Mouse (Mus musculus): ENCODE measurements around the gene Serpinb7. TPM values are rescaled to one million over a fixed set of nuclear protein-coding genes. Genes with fewer than 3 reads are reported as not detected.
A peak's percentile ranks its signal among the peaks of the same experiment; 100 is the strongest.

The Serpinb7 gene
- polyA plus RNA-seq, 1 experiment from 2014 or later: 32.8 TPM

DNA sequence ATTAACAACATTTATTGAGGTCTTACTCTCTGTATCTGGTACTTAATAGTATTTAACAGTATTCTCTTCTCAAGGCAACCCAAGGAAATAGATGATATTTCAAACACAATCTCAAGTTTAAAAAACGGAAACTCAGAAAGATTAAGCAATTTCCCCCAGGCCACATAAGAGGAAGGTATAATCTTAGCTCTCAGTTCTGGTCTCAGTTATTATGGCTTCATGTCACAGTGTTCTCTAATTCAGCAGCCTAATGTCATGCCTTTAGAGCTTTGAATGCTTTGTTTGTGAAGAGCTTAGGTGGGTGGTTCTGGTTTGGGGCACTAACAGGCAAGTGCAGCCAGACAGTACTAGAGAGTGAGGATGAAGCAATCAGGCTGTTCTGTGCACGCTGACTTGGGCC, 9.7 kb upstream of the Serpinb7 start:
- Histone ChIP-seq H3K9me3 (replicated peaks) (no peaks in the 10 kb centered on the region), H3K4me3 (replicated peaks) (no peak overlapping the region), H3K4me1 (no peaks in the 10 kb centered on the region), H3K36me3 (no peaks in the 10 kb centered on the region), H3K27ac (replicated peaks) (no peak overlapping the region), H3K9ac (no peak overlapping the region), H3K27me3 (no peaks in the 10 kb centered on the region), H3K4me2 (replicated peaks) (no peak overlapping the region)
- WGBS: 50% methylated on average over 2 of the region's 2 CpGs
- ATAC-seq (ENCODE audit: insufficient number of reproducible peaks, low FRiP score, low TSS enrichment, low read depth): peak; percentile 24; the same call in 1 of the 2 replicates

GRCm38 (mm10) chr1:107397481-107397880, 2.0 kb upstream of the Serpinb7 start:
- no peak overlapping the region for H3K27ac ChIP-seq (replicated peaks)
- no peak overlapping the region for H3K9ac ChIP-seq
- no peak overlapping the region for H3K4me3 ChIP-seq (replicated peaks)
- no peaks in the 10 kb centered on the region for H3K27me3 ChIP-seq
- H3K36me3 ChIP-seq: no peaks in the 10 kb centered on the region
- H3K4me1 ChIP-seq: no peaks in the 10 kb centered on the region
- ATAC-seq (ENCODE audit: insufficient number of reproducible peaks, low FRiP score, low TSS enrichment, low read depth): no peak
- H3K9me3 ChIP-seq (replicated peaks): no peaks in the 10 kb centered on the region
- 67% methylated on average over 1 of the region's 1 CpGs for WGBS
- no peak overlapping the region for H3K4me2 ChIP-seq (replicated peaks)

GRCm38 (mm10) chr1:107402082-107402481, 2.6 kb downstream of the Serpinb7 start:
- H3K4me3 ChIP-seq (replicated peaks): no peak overlapping the region
- H3K36me3 ChIP-seq: no peaks in the 10 kb centered on the region
- H3K9me3 ChIP-seq (replicated peaks): no peaks in the 10 kb centered on the region
- no peak overlapping the region for H3K9ac ChIP-seq
- H3K27me3 ChIP-seq: no peaks in the 10 kb centered on the region
- ATAC-seq (ENCODE audit: insufficient number of reproducible peaks, low FRiP score, low TSS enrichment, low read depth): no peak
- no peak overlapping the region for H3K27ac ChIP-seq (replicated peaks)
- no peaks in the 10 kb centered on the region for H3K4me1 ChIP-seq
- no peak overlapping the region for H3K4me2 ChIP-seq (replicated peaks)
- WGBS: 60% methylated on average over 4 of the region's 4 CpGs

DNA sequence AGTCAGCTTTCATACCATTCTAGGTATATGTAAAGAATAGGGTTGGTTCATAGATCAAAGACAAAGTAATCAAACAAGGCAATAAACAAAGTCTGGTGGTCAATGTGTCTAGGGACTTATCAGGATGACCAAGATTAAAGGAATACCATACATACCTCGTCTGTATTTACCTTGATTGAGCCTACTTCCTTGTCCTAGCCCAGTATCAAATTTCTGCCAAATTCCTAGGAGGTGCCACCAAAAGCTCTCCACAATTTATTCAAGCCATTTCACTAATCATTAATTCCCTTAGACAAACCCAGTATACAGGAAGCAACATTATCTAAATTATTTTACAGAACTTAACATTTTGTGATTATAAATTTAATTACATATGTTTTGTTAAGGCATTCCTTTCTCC, 15.2 kb downstream of the Serpinb7 start:
- no peak overlapping the region for H3K4me3 ChIP-seq (replicated peaks)
- no peaks in the 10 kb centered on the region for H3K27me3 ChIP-seq
- 21% methylated on average over 1 of the region's 1 CpGs for WGBS
- no peaks in the 10 kb centered on the region for H3K9me3 ChIP-seq (replicated peaks)
- H3K36me3 ChIP-seq: no peaks in the 10 kb centered on the region
- H3K27ac ChIP-seq (replicated peaks): no peak overlapping the region
- no peak overlapping the region for H3K9ac ChIP-seq
- no peaks in the 10 kb centered on the region for H3K4me1 ChIP-seq
- ATAC-seq (ENCODE audit: insufficient number of reproducible peaks, low FRiP score, low TSS enrichment, low read depth): no peak
- H3K4me2 ChIP-seq (replicated peaks): no peak overlapping the region

GRCm38 (mm10) chr1:107422487-107422886, 23.0 kb downstream of the Serpinb7 start:
- 69% methylated on average over 4 of the region's 4 CpGs for WGBS
- H3K4me1 ChIP-seq: no peaks in the 10 kb centered on the region
- H3K4me2 ChIP-seq (replicated peaks): no peak overlapping the region
- no peak overlapping the region for H3K9ac ChIP-seq
- no peak overlapping the region for H3K27ac ChIP-seq (replicated peaks)
- H3K36me3 ChIP-seq: no peaks in the 10 kb centered on the region
- H3K27me3 ChIP-seq: no peaks in the 10 kb centered on the region
- no peak overlapping the region for H3K4me3 ChIP-seq (replicated peaks)
- no peak for ATAC-seq (ENCODE audit: insufficient number of reproducible peaks, low FRiP score, low TSS enrichment, low read depth)
- no peaks in the 10 kb centered on the region for H3K9me3 ChIP-seq (replicated peaks)

DNA sequence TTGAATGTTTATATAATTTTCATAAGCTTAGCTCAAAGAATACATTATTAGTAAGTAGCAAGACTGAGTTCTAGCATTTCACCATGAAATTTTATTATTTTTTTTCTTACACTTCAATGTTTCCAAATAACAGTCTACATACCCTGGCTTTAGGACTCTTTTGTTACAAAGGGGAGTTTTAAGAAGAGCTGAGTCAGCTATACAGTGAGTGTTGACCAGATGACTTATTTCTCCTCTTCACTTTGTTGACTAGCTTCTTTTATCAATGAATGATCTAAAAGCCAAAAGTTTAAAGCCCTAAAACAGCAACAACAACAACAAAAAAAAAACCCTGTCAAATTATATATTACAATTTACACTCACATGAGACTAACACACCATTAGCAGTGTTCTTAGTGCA, 31.8 kb downstream of the Serpinb7 start:
- H3K27me3 ChIP-seq: no peaks in the 10 kb centered on the region
- no peaks in the 10 kb centered on the region for H3K36me3 ChIP-seq
- no peak overlapping the region for H3K27ac ChIP-seq (replicated peaks)
- H3K9me3 ChIP-seq (replicated peaks): no peaks in the 10 kb centered on the region
- H3K4me2 ChIP-seq (replicated peaks): no peak overlapping the region
- no peak for ATAC-seq (ENCODE audit: insufficient number of reproducible peaks, low FRiP score, low TSS enrichment, low read depth)
- no peak overlapping the region for H3K4me3 ChIP-seq (replicated peaks)
- H3K4me1 ChIP-seq: no peaks in the 10 kb centered on the region
- no peak overlapping the region for H3K9ac ChIP-seq

GRCm38 (mm10) chr1:107435528-107435927, 36.1 kb downstream of the Serpinb7 start:
- 76% methylated on average over 2 of the region's 2 CpGs for WGBS
- no peak overlapping the region for H3K4me2 ChIP-seq (replicated peaks)
- no peak for ATAC-seq (ENCODE audit: insufficient number of reproducible peaks, low FRiP score, low TSS enrichment, low read depth)
- H3K4me3 ChIP-seq (replicated peaks): no peak overlapping the region
- no peaks in the 10 kb centered on the region for H3K9me3 ChIP-seq (replicated peaks)
- no peak overlapping the region for H3K9ac ChIP-seq
- H3K27ac ChIP-seq (replicated peaks): no peak overlapping the region
- no peaks in the 10 kb centered on the region for H3K27me3 ChIP-seq
- no peaks in the 10 kb centered on the region for H3K4me1 ChIP-seq
- no peaks in the 10 kb centered on the region for H3K36me3 ChIP-seq

- no peak overlapping the region for H3K4me3 ChIP-seq (replicated peaks)
- H3K27me3 ChIP-seq: no peaks in the 10 kb centered on the region
- no peaks in the 10 kb centered on the region for H3K36me3 ChIP-seq
- no peak overlapping the region for H3K27ac ChIP-seq (replicated peaks)
- 82% methylated on average over 3 of the region's 3 CpGs for WGBS
- no peak overlapping the region for H3K4me2 ChIP-seq (replicated peaks)
- H3K4me1 ChIP-seq: no peaks in the 10 kb centered on the region
- H3K9ac ChIP-seq: no peak overlapping the region
- no peak for ATAC-seq (ENCODE audit: insufficient number of reproducible peaks, low FRiP score, low TSS enrichment, low read depth)
- no peaks in the 10 kb centered on the region for H3K9me3 ChIP-seq (replicated peaks)
Measured at GRCm38 (mm10) chr1:107439462-107439861, 40.0 kb downstream of the Serpinb7 start.

DNA sequence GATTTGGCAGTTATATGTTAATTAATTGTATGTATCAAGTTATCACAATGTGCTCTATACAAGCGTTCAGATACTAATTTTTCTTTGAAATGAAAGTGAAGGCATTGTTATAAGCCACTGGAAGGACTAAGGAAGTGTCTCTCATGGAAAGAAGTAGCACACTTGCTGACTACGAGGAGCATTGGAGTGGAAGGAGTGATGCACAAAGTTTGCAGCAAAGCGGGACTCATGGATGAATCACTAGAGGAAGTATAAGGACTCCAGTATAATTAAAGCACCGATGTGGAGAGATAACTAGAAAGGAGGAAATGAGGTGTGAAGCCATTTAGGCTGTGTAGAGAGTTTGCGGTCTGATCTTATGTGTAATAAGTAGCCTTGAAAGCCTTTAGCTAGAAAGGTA, 45.9 kb downstream of the Serpinb7 start:
- H3K9ac ChIP-seq: no peak overlapping the region
- WGBS: 84% methylated on average over 5 of the region's 5 CpGs
- H3K27ac ChIP-seq (replicated peaks): no peak overlapping the region
- no peaks in the 10 kb centered on the region for H3K4me1 ChIP-seq
- H3K4me2 ChIP-seq (replicated peaks): no peak overlapping the region
- H3K36me3 ChIP-seq: no peaks in the 10 kb centered on the region
- no peaks in the 10 kb centered on the region for H3K27me3 ChIP-seq
- H3K9me3 ChIP-seq (replicated peaks): no peaks in the 10 kb centered on the region
- no peak for ATAC-seq (ENCODE audit: insufficient number of reproducible peaks, low FRiP score, low TSS enrichment, low read depth)
- H3K4me3 ChIP-seq (replicated peaks): no peak overlapping the region

DNA sequence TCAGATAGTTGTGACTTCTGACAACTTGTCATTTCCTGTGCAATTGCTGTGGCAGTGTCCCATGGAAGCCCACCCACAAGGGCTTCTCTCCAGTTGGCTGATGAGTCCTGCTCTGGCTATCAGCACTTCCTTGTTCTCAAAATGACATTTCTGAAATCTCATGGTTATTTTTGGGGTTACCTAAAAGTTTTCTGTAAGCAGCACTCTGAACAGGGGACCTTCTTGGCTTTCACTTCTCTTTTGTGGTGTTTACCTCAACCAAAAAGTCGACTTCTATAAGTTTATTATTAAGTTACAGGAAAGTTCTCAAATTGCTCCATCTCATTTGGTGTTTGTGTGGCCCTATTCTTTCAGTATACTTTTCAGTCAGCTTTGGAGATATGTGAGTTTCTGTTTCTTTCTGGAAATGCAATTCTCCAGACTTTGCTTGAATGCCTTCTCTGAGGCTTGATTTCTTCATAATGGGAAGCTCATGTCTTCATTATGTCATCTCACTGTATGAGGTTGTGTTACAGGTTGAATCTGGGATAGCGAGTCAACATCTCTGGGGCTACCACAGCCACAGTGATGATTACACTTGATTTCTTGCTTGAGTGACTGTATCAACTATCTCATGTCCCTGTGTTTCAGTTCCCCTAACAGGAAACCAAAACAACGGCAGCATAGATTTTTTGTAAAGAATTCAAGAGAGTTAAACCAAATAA, 47.9 kb downstream of the Serpinb7 start:
- no peak overlapping the region for H3K27ac ChIP-seq (replicated peaks)
- no peak overlapping the region for H3K9ac ChIP-seq
- ATAC-seq (ENCODE audit: insufficient number of reproducible peaks, low FRiP score, low TSS enrichment, low read depth): no peak
- H3K27me3 ChIP-seq: no peaks in the 10 kb centered on the region
- WGBS: 59% methylated on average over 3 of the region's 3 CpGs
- no peaks in the 10 kb centered on the region for H3K36me3 ChIP-seq
- no peak overlapping the region for H3K4me3 ChIP-seq (replicated peaks)
- H3K4me2 ChIP-seq (replicated peaks): no peak overlapping the region
- no peaks in the 10 kb centered on the region for H3K4me1 ChIP-seq
- H3K9me3 ChIP-seq (replicated peaks): no peaks in the 10 kb centered on the region

GRCm38 (mm10) chr1:107479909-107480308, 80.5 kb downstream of the Serpinb7 start:
- Histone ChIP-seq H3K4me1 (no peaks in the 10 kb centered on the region), H3K9me3 (replicated peaks) (no peaks in the 10 kb centered on the region), H3K4me2 (replicated peaks) (no peak overlapping the region), H3K4me3 (replicated peaks) (no peak overlapping the region), H3K36me3 (no peaks in the 10 kb centered on the region), H3K9ac (no peak overlapping the region), H3K27ac (replicated peaks) (no peak overlapping the region), H3K27me3 (no peaks in the 10 kb centered on the region)
- no peak for ATAC-seq (ENCODE audit: insufficient number of reproducible peaks, low FRiP score, low TSS enrichment, low read depth)

GRCm38 (mm10) chr1:107481452-107481851, 82.0 kb downstream of the Serpinb7 start:
- Histone ChIP-seq H3K9me3 (replicated peaks) (no peaks in the 10 kb centered on the region), H3K36me3 (no peaks in the 10 kb centered on the region), H3K4me1 (no peaks in the 10 kb centered on the region), H3K4me2 (replicated peaks) (no peak overlapping the region), H3K4me3 (replicated peaks) (no peak overlapping the region), H3K27ac (replicated peaks) (no peak overlapping the region), H3K27me3 (no peaks in the 10 kb centered on the region), H3K9ac (no peak overlapping the region)
- ATAC-seq (ENCODE audit: insufficient number of reproducible peaks, low FRiP score, low TSS enrichment, low read depth): no peak
- WGBS: 11% methylated on average over 11 of the region's 11 CpGs

All from embryonic facial prominence, embryonic 15.5 days (tissue).